Mouse (Mus musculus) T-helper 1 cell (primary cell): ENCODE results near the gene Nup98.

ENCODE experiments used
- in situ Hi-C: fragments of 300-600 bp; cut with MboI, MseI; formaldehyde crosslinking; loops from one replicate; pipeline ENCODE4 v1.15.1; 2025; ENCODE audit warnings: high pct_unique_total_duplicates

Gene Nup98

GRCm38 (mm10) chr7:102120326-102120725 is 89.7 kb downstream of the Nup98 start:
- in situ Hi-C loops: no loop called here

GRCm38 (mm10) chr7:102117382-102117781 is 92.6 kb downstream of the Nup98 start:
- in situ Hi-C loops: no loop called here

GRCm38 (mm10) chr7:102116579-102117331 is 93.2 kb downstream of the Nup98 start, which contains the start of gene Chrna10:
Gene Chrna10 (minus strand): TSS chr7:102116828.
- in situ Hi-C loops: no loop called here

GRCm38 (mm10) chr7:102113151-102113729 is 96.7 kb downstream of the Nup98 start:
- in situ Hi-C loops: no loop called here

- in situ Hi-C loops: no loop called here
Measured at GRCm38 (mm10) chr7:102109746-102110145, 100.2 kb downstream of the Nup98 start.

- in situ Hi-C loops: no loop called here
Measured at GRCm38 (mm10) chr7:102109171-102109570, 100.8 kb downstream of the Nup98 start, which contains the start of gene Art5. Gene Art5 (minus strand): TSS chr7:102109489.

GRCm38 (mm10) chr7:102108206-102108605 is 101.8 kb downstream of the Nup98 start:
- in situ Hi-C loops: no loop called here

- in situ Hi-C loops: no loop called here
Measured at GRCm38 (mm10) chr7:102106700-102107141, 103.3 kb downstream of the Nup98 start.

- in situ Hi-C loops: no loop called here
Measured at GRCm38 (mm10) chr7:102104126-102104525, 105.8 kb downstream of the Nup98 start.

GRCm38 (mm10) chr7:102103555-102103954 is 106.4 kb downstream of the Nup98 start:
- in situ Hi-C loops: no loop called here

- in situ Hi-C loops: no loop called here
Measured at GRCm38 (mm10) chr7:102102696-102103095, 107.3 kb downstream of the Nup98 start.

- in situ Hi-C loops: no loop called here
Measured at GRCm38 (mm10) chr7:102102241-102102640, 107.7 kb downstream of the Nup98 start.

- in situ Hi-C loops: no loop called here
Measured at GRCm38 (mm10) chr7:102101487-102101886, 108.5 kb downstream of the Nup98 start, which contains the start of gene Art1. Gene Art1 (plus strand): TSS chr7:102101743.

GRCm38 (mm10) chr7:102100868-102101267 is 109.1 kb downstream of the Nup98 start:
- in situ Hi-C loops: no loop called here

- in situ Hi-C loops: no loop called here
Measured at GRCm38 (mm10) chr7:102099760-102100661, 110.0 kb downstream of the Nup98 start.

GRCm38 (mm10) chr7:102087336-102087735 is 122.6 kb downstream of the Nup98 start:
- in situ Hi-C loops: no loop called here

GRCm38 (mm10) chr7:102084041-102084696 is 125.8 kb downstream of the Nup98 start:
- in situ Hi-C loops: loop anchor here (5.0 kb wide), 1 partner anchor 157 kb away; no protein-coding TSS in a partner anchor

- in situ Hi-C loops: loop anchor here (5.0 kb wide), 1 partner anchor 156 kb away; no protein-coding TSS in a partner anchor
Measured at GRCm38 (mm10) chr7:102082816-102083215, 127.2 kb downstream of the Nup98 start, which contains the start of gene Trpc2. Gene Trpc2 (plus strand): TSS chr7:102083116.

- in situ Hi-C loops: loop anchor here (5.0 kb wide), 1 partner anchor 154 kb away; no protein-coding TSS in a partner anchor
Measured at GRCm38 (mm10) chr7:102081784-102082183, 128.2 kb downstream of the Nup98 start.

GRCm38 (mm10) chr7:102080311-102080710 is 129.7 kb downstream of the Nup98 start:
- in situ Hi-C loops: loop anchor here (5.0 kb wide), 1 partner anchor 153 kb away; no protein-coding TSS in a partner anchor

GRCm38 (mm10) chr7:102078517-102078916 is 131.5 kb downstream of the Nup98 start:
- in situ Hi-C loops: loop anchor here (5.0 kb wide), 1 partner anchor 416 kb away; the partner anchor contains the start of gene Clpb
